Mouse (Mus musculus) forebrain, embryonic 11.5 days (tissue): ENCODE data around the gene Arid5b. TPM values are rescaled to one million over a fixed set of nuclear protein-coding genes. Genes with fewer than 3 reads are reported as not detected.
A peak's percentile ranks its signal among the peaks of the same experiment; 100 is the strongest.

Experiments used
- ATAC-seq: fragments of 200-750 bp; cut with Nextera tagmentation; replicated peaks from 2 replicates; pipeline ENCODE4 v1.8.0; 2017; ENCODE audit warnings: moderate TSS enrichment; ENCODE audit not compliant: low FRiP score
- DNase-seq: peaks from one replicate; pipeline ENCODE4 v3.0.0-alpha.2; 2017; ENCODE audit warnings: low spot score
- H3K27ac ChIP-seq: fragments of 300-500 bp; sonication (generic); 2 replicates; pipeline ENCODE4 v1.5.1; 2014; ENCODE audit warnings: low read depth, low read length
- H3K27me3 ChIP-seq: fragments of 300-500 bp; sonication (generic); 2 replicates; pipeline ENCODE4 v1.6.1; 2014; ENCODE audit warnings: mild to moderate bottlenecking, low read length, mixed read lengths; ENCODE audit not compliant: control insufficient read depth, insufficient read depth
- H3K36me3 ChIP-seq: fragments of 300-500 bp; sonication (generic); 2 replicates; pipeline ENCODE4 v1.6.1; 2014; ENCODE audit warnings: mild to moderate bottlenecking, low read length, moderate library complexity, mixed read lengths; ENCODE audit not compliant: control insufficient read depth, insufficient read depth
- H3K4me1 ChIP-seq: fragments of 300-500 bp; sonication (generic); replicated peaks from 2 replicates; pipeline ENCODE4 v1.6.1; 2014; ENCODE audit warnings: low read length, mixed read lengths; ENCODE audit not compliant: control insufficient read depth, insufficient read depth
- H3K4me2 ChIP-seq: fragments of 300-500 bp; sonication (generic); 2 replicates; pipeline ENCODE4 v1.6.1; 2014; ENCODE audit warnings: low read depth, mild to moderate bottlenecking, low read length, moderate library complexity, mixed read lengths; ENCODE audit not compliant: severe bottlenecking
- H3K4me3 ChIP-seq: fragments of 300-500 bp; sonication (generic); 2 replicates; pipeline ENCODE4 v1.5.1; 2014; ENCODE audit warnings: low read depth, low read length
- H3K9ac ChIP-seq: fragments of 300-500 bp; sonication (generic); 2 replicates; pipeline ENCODE4 v1.6.1; 2014; ENCODE audit warnings: low read length
- H3K9me3 ChIP-seq: fragments of 300-500 bp; sonication (generic); 2 replicates; pipeline ENCODE4 v1.6.1; 2016; ENCODE audit warnings: low read length, mixed read lengths; ENCODE audit not compliant: control insufficient read depth
- WGBS: fragments of 180-500 bp; shearing (Covaris S2); extraction: QIAGEN DNeasy Blood & Tissue Kit; methylation state at CpG from one replicate; pipeline ENCODE4 v1.1.7; 2014; 5-methylcytosine and 5-hydroxymethylcytosine counted together
- polyA plus RNA-seq: library from polyadenylated mRNA; unstranded; fragments of >200 nt; fragmentation: Nextera tagmentation; extraction: Ambion mirVana; gene quantifications from 2 replicates; pipeline ENCODE4 v1.2.1, GENCODE M21; 2014

Gene Arid5b
- polyA plus RNA-seq, 1 experiment from 2014 or later, result 17.1 TPM

- Histone ChIP-seq H3K9ac (no peak overlapping the region), H3K36me3 (no peaks in the 10 kb centered on the region), H3K9me3 (no peaks in the 10 kb centered on the region), H3K27me3 (no peaks in the 10 kb centered on the region), H3K4me3 (no peak overlapping the region), H3K4me1 (peaks cover 2% of the 10 kb centered on the region; the same call in 1 of the 2 replicates), H3K27ac (no peak overlapping the region), H3K4me2 (no peak overlapping the region)
- ATAC-seq, result no peak
- 82% methylated on average over 6 of the region's 6 CpGs for WGBS
- DNase-seq, result no peak
Observed at GRCm38 (mm10) chr10:68148495-68148894, 130.0 kb downstream of the Arid5b start.

- no peaks in the 10 kb centered on the region for H3K4me1 ChIP-seq
- no peak for ATAC-seq
- no peak for DNase-seq
Observed at GRCm38 (mm10) chr10:68147730-68148129, 130.8 kb downstream of the Arid5b start.

GRCm38 (mm10) chr10:68146842-68147241 lies 131.7 kb downstream of the Arid5b start:
- H3K36me3 ChIP-seq, result no peaks in the 10 kb centered on the region
- no peak overlapping the region for H3K27ac ChIP-seq
- DNase-seq (no peak), ATAC-seq (no peak)
- no peak overlapping the region for H3K9ac ChIP-seq
- H3K4me3 ChIP-seq, result no peak overlapping the region
- H3K27me3 ChIP-seq, result no peaks in the 10 kb centered on the region
- no peaks in the 10 kb centered on the region for H3K4me1 ChIP-seq
- no peak overlapping the region for H3K4me2 ChIP-seq
- 12% methylated on average over 5 of the region's 5 CpGs for WGBS
- H3K9me3 ChIP-seq, result no peaks in the 10 kb centered on the region

More at GRCm38 (mm10) chr10:68147730-68148129, 130.8 kb downstream of the Arid5b start:
- Histone ChIP-seq H3K9ac (no peak overlapping the region), H3K4me2 (no peak overlapping the region), H3K27me3 (no peaks in the 10 kb centered on the region), H3K36me3 (no peaks in the 10 kb centered on the region), H3K9me3 (no peaks in the 10 kb centered on the region), H3K27ac (no peak overlapping the region), H3K4me3 (no peak overlapping the region)
- WGBS, result 42% methylated on average over 6 of the region's 6 CpGs

- 85% methylated on average over 18 of the region's 18 CpGs for WGBS
- no peaks in the 10 kb centered on the region for H3K4me1 ChIP-seq
- no peaks in the 10 kb centered on the region for H3K36me3 ChIP-seq
- H3K4me3 ChIP-seq, result no peak overlapping the region
- no peaks in the 10 kb centered on the region for H3K27me3 ChIP-seq
- H3K4me2 ChIP-seq, result no peak overlapping the region
- no peak overlapping the region for H3K27ac ChIP-seq
- ATAC-seq (no peak), DNase-seq (no peak)
- no peaks in the 10 kb centered on the region for H3K9me3 ChIP-seq
- H3K9ac ChIP-seq, result no peak overlapping the region
Observed at GRCm38 (mm10) chr10:68145286-68145950, 133.1 kb downstream of the Arid5b start.

GRCm38 (mm10) chr10:68142501-68142900 lies 136.0 kb downstream of the Arid5b start:
- H3K9ac ChIP-seq, result no peak overlapping the region
- no peak overlapping the region for H3K27ac ChIP-seq
- no peak overlapping the region for H3K4me3 ChIP-seq
- peak; percentile 16 for DNase-seq
- ATAC-seq, result no peak
- WGBS, result 65% methylated on average over 4 of the region's 4 CpGs
- H3K4me1 ChIP-seq, result peaks cover 3% of the 10 kb centered on the region; the same call in 1 of the 2 replicates
- peaks cover 2% of the 10 kb centered on the region; the same call in 1 of the 2 replicates for H3K9me3 ChIP-seq
- no peaks in the 10 kb centered on the region for H3K27me3 ChIP-seq
- H3K4me2 ChIP-seq, result no peak overlapping the region
- H3K36me3 ChIP-seq, result no peaks in the 10 kb centered on the region; the same call in 1 of the 2 replicates

GRCm38 (mm10) chr10:68141567-68141966 lies 137.0 kb downstream of the Arid5b start:
- no peak overlapping the region for H3K4me2 ChIP-seq
- WGBS, result 94% methylated on average over 7 of the region's 7 CpGs

GRCm38 (mm10) chr10:68140871-68141270 lies 137.7 kb downstream of the Arid5b start:
- Histone ChIP-seq H3K27ac (no peak overlapping the region), H3K27me3 (no peaks in the 10 kb centered on the region), H3K9me3 (peaks cover 2% of the 10 kb centered on the region; the same call in 1 of the 2 replicates), H3K4me2 (no peak overlapping the region), H3K36me3 (no peaks in the 10 kb centered on the region; the same call in 1 of the 2 replicates), H3K4me1 (peaks cover 10% of the 10 kb centered on the region), H3K9ac (no peak overlapping the region), H3K4me3 (no peak overlapping the region)
- ATAC-seq (no peak), DNase-seq (no peak)
- WGBS, result 83% methylated on average over 2 of the region's 2 CpGs

More at GRCm38 (mm10) chr10:68141567-68141966, 137.0 kb downstream of the Arid5b start:
- Histone ChIP-seq H3K4me1 (peaks cover 3% of the 10 kb centered on the region; the same call in 1 of the 2 replicates), H3K4me3 (no peak overlapping the region), H3K27me3 (no peaks in the 10 kb centered on the region), H3K27ac (no peak overlapping the region), H3K9ac (no peak overlapping the region), H3K9me3 (peaks cover 2% of the 10 kb centered on the region; the same call in 1 of the 2 replicates), H3K36me3 (no peaks in the 10 kb centered on the region; the same call in 1 of the 2 replicates)
- DNase-seq (no peak), ATAC-seq (no peak)

- no peak overlapping the region for H3K4me2 ChIP-seq
- H3K27me3 ChIP-seq, result no peaks in the 10 kb centered on the region
- 80% methylated on average over 6 of the region's 6 CpGs for WGBS
- H3K9me3 ChIP-seq, result peaks cover 2% of the 10 kb centered on the region; the same call in 1 of the 2 replicates
- no peak for ATAC-seq
- H3K27ac ChIP-seq, result no peak overlapping the region
- no peak overlapping the region for H3K9ac ChIP-seq
- no peaks in the 10 kb centered on the region; the same call in 1 of the 2 replicates for H3K36me3 ChIP-seq
- no peak for DNase-seq
- peaks cover 12% of the 10 kb centered on the region for H3K4me1 ChIP-seq
- H3K4me3 ChIP-seq, result no peak overlapping the region
Observed at GRCm38 (mm10) chr10:68140306-68140705, 138.2 kb downstream of the Arid5b start.

GRCm38 (mm10) chr10:68138123-68138522 lies 140.4 kb downstream of the Arid5b start:
- Histone ChIP-seq H3K36me3 (no peaks in the 10 kb centered on the region; the same call in 1 of the 2 replicates), H3K27ac (no peak overlapping the region), H3K4me1 (peaks cover 14% of the 10 kb centered on the region), H3K9ac (no peak overlapping the region), H3K9me3 (peaks cover 2% of the 10 kb centered on the region; the same call in 1 of the 2 replicates), H3K4me3 (no peak overlapping the region), H3K4me2 (no peak overlapping the region), H3K27me3 (no peaks in the 10 kb centered on the region)
- no peak for DNase-seq
- no peak for ATAC-seq
- WGBS, result 89% methylated on average over 5 of the region's 5 CpGs
